Mouse (Mus musculus): ENCODE measurements around the gene Rpusd1. TPM values are rescaled to one million over a fixed set of nuclear protein-coding genes. Genes with fewer than 3 reads are reported as not detected.

Rpusd1 gene
- 12.5 and 19.9 TPM in 2 replicates for polyA plus RNA-seq (2015; fragmentation: Nextera tagmentation; extraction: Ambion mirVana)

DNA sequence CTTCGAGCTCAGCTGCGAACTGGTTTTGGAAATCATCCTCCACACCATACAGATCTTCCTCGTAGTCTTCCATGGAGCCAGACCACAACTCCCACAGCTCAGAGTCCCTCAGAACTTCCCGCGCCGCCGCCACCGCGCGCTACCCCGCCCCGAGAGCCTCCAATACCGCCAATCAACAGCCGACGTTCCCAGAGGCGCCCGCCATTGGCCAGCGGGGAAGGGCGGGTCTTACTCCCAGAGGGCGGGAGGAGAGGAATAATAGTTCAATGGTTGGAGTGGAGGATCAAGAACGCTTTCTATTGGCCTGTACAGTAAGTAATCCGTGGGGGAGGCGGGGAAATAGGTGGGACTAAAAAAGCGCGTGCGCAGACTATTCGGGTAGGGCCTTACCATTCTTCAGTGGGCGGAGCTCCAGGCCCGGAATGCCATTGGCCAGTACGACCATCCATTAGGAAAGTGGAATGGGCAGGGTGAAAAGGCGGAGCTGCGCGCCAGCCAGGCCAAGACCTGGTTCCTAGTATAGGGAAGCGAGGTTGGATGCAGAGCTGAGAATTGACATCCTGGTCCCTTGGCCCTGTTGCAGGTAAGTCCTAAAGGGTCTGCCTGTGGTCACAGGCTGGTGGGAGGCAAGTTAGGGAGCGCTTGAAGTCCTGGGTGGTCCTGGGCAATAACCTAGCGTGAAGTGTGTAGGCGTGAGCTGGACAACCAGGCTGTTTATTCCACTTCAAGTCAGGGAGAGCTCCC, at the start of gene Rpusd1, which contains the start of gene Chtf18:
TSS of gene Rpusd1 (plus strand) at position 406 of the 744 bp plus-strand sequence.
TSS of gene Chtf18 (minus strand) at position 155 of the 744 bp plus-strand sequence.

DNA sequence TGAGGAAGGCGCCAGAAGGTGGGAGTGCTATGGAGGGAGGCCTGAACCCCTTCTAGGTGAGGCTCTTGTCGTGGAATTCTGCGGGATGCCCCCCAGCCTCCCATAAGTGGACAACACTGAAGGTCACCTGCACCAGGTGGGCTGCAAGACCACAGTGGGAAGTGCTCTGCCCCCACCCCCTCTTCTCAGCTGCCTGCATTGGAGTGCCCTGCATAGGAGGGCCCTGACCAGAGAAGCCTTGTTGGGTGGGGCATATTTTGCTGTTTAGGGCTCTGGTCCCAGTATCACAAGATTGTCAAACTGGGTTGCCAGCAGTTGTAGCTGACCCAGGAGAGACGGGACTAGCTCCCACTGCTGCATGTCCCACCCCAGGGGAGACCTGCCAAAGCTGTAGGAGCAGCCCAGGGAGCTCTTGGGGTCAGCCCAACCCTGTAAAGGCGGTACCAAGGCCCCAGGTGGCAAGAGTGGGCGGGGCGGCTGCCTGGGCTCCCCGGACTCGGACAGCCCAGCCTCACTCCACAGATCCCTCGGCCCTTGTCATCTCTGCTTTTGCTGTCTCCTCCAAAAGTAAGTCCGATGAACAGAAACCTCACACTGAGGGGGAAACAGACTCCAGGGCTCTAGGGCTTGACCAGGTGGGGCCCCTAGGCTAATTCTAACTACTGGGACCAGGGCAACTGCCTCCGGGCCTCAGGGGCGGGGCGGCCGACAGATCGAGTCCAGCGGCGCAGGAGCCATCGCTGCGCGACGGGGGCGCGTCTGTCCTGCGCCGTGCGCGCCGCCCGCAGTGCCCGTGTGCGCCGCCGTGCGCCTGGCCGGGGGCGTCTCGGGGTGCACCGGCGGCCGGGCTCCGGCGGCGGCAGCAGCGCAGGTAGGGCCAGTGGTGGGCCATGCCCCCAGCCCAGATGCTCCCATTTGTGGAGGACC, 10.5 kb upstream of the Rpusd1 start, which contains the start of gene Gng13:
TSS of gene Gng13 (plus strand) at position 461 of the 927 bp plus-strand sequence.

DNA sequence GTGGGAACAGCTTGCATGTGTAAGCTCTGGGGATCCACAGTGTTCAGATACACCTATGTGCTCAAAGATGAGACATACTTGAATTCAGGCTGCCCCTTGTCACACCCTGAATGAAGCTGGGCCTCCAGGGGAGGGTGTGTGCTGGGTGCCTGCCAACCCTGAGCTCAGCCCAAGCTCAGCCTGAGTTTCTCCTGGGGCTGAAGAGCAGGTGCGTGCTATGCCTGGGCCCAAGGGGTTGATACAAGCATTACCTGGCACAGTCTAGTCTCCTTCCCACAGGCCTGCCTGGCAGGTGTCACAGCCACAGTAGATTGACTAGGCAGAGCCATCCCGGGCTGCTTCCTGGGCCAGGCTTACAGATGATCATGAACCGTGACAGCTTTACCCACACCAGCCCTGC, 8.3 kb downstream of the Rpusd1 start, which contains the start of gene Mslnl:
TSS of gene Mslnl (plus strand) at position 298 of the 400 bp plus-strand sequence.

GRCm38 (mm10) chr17:25754241-25754640, 26.8 kb downstream of the Rpusd1 start, which contains the start of gene Msln:
Gene Msln (minus strand): TSS chr17:25754378.

GRCm38 (mm10) chr17:25773549-25774120, 46.2 kb downstream of the Rpusd1 start, which contains the start of gene Narfl:
Gene Narfl (plus strand): TSS chr17:25773776.

Small RNA genes within 50 kb of the gene (microRNA-seq; reads per million reads assigned to microRNA genes)
- gene Gm25083 (ENCODE audit: borderline replicate concordance, insufficient number of aligned reads) (not detected), gene Mir6966 (ENCODE audit: borderline replicate concordance, insufficient number of aligned reads) (not detected)

Other genes with a start within 250 kb of the Rpusd1 start
- 0.11 TPM in 2 replicates for gene Sstr5, start 230.4 kb upstream of the Rpusd1 start, polyA plus RNA-seq (2015; fragmentation: Nextera tagmentation; extraction: Ambion mirVana)
- gene Sox8, start 157.0 kb upstream of the Rpusd1 start, polyA plus RNA-seq (2015; fragmentation: Nextera tagmentation; extraction: Ambion mirVana), result 2.1 and 2.4 TPM in 2 replicates
- 16.2 and 32.9 TPM in 2 replicates for gene Lmf1, start 148.6 kb upstream of the Rpusd1 start, polyA plus RNA-seq (2015; fragmentation: Nextera tagmentation; extraction: Ambion mirVana)
- 5.1 and 5.4 TPM in 2 replicates for gene Gng13, start 10.5 kb upstream of the Rpusd1 start, polyA plus RNA-seq (2015; fragmentation: Nextera tagmentation; extraction: Ambion mirVana)
- gene Chtf18, start 251 bp upstream of the Rpusd1 start, polyA plus RNA-seq (2015; fragmentation: Nextera tagmentation; extraction: Ambion mirVana), result 4.2 and 6.3 TPM in 2 replicates
- 0.17 TPM in 1 of 2 replicates, not detected in the other for gene Mslnl, start 8.4 kb downstream of the Rpusd1 start, polyA plus RNA-seq (2015; fragmentation: Nextera tagmentation; extraction: Ambion mirVana)
- 58.7 and 63.7 TPM in 2 replicates for gene Msln, start 26.7 kb downstream of the Rpusd1 start, polyA plus RNA-seq (2015; fragmentation: Nextera tagmentation; extraction: Ambion mirVana)
- gene Narfl, start 46.1 kb downstream of the Rpusd1 start, polyA plus RNA-seq (2015; fragmentation: Nextera tagmentation; extraction: Ambion mirVana), result 21.6 and 30.4 TPM in 2 replicates
- 56.7 and 71.7 TPM in 2 replicates for gene Haghl, start 58.0 kb downstream of the Rpusd1 start, polyA plus RNA-seq (2015; fragmentation: Nextera tagmentation; extraction: Ambion mirVana)
- 0.35 and 0.36 TPM in 2 replicates for gene Ccdc78, start 58.9 kb downstream of the Rpusd1 start, polyA plus RNA-seq (2015; fragmentation: Nextera tagmentation; extraction: Ambion mirVana)
- 146 and 178 TPM in 2 replicates for gene Fam173a, start 65.2 kb downstream of the Rpusd1 start, polyA plus RNA-seq (2015; fragmentation: Nextera tagmentation; extraction: Ambion mirVana)
- gene AC134908.4, start 68.0 kb downstream of the Rpusd1 start, polyA plus RNA-seq (2015; fragmentation: Nextera tagmentation; extraction: Ambion mirVana), result 0.39 TPM in 1 of 2 replicates, not detected in the other
- 63.7 and 96.9 TPM in 2 replicates for gene Metrn, start 69.5 kb downstream of the Rpusd1 start, polyA plus RNA-seq (2015; fragmentation: Nextera tagmentation; extraction: Ambion mirVana)
- gene Fbxl16, start 81.4 kb downstream of the Rpusd1 start, polyA plus RNA-seq (2015; fragmentation: Nextera tagmentation; extraction: Ambion mirVana), result 12.1 and 14.1 TPM in 2 replicates
- 10.9 and 18.4 TPM in 2 replicates for gene Wdr24, start 96.0 kb downstream of the Rpusd1 start, polyA plus RNA-seq (2015; fragmentation: Nextera tagmentation; extraction: Ambion mirVana)
- gene Jmjd8, start 101.2 kb downstream of the Rpusd1 start, polyA plus RNA-seq (2015; fragmentation: Nextera tagmentation; extraction: Ambion mirVana), result 28.9 and 42.7 TPM in 2 replicates
- 212 and 318 TPM in 2 replicates for gene Stub1, start 105.7 kb downstream of the Rpusd1 start, polyA plus RNA-seq (2015; fragmentation: Nextera tagmentation; extraction: Ambion mirVana)
- gene Rhbdl1, start 109.6 kb downstream of the Rpusd1 start, polyA plus RNA-seq (2015; fragmentation: Nextera tagmentation; extraction: Ambion mirVana), result 11.7 and 16.4 TPM in 2 replicates
- gene Gm20683, start 114.1 kb downstream of the Rpusd1 start, polyA plus RNA-seq (2015; fragmentation: Nextera tagmentation; extraction: Ambion mirVana), result 2.3 and 4.6 TPM in 2 replicates
- gene Rhot2, start 117.2 kb downstream of the Rpusd1 start, polyA plus RNA-seq (2015; fragmentation: Nextera tagmentation; extraction: Ambion mirVana), result 10.4 and 18.4 TPM in 2 replicates
- gene Wdr90, start 133.8 kb downstream of the Rpusd1 start, polyA plus RNA-seq (2015; fragmentation: Nextera tagmentation; extraction: Ambion mirVana), result 7.4 and 12.5 TPM in 2 replicates
- 272 and 300 TPM in 2 replicates for gene Mcrip2, start 141.1 kb downstream of the Rpusd1 start, polyA plus RNA-seq (2015; fragmentation: Nextera tagmentation; extraction: Ambion mirVana)
- 88.6 and 139 TPM in 2 replicates for gene Mettl26, start 147.4 kb downstream of the Rpusd1 start, polyA plus RNA-seq (2015; fragmentation: Nextera tagmentation; extraction: Ambion mirVana)
- gene Wfikkn1, start 153.2 kb downstream of the Rpusd1 start, polyA plus RNA-seq (2015; fragmentation: Nextera tagmentation; extraction: Ambion mirVana), result 0.36 and 0.51 TPM in 2 replicates
- gene Rab40c, start 192.1 kb downstream of the Rpusd1 start, polyA plus RNA-seq (2015; fragmentation: Nextera tagmentation; extraction: Ambion mirVana), result 20.0 and 27.4 TPM in 2 replicates
- 35.6 and 46.1 TPM in 2 replicates for gene Pigq, start 217.3 kb downstream of the Rpusd1 start, polyA plus RNA-seq (2015; fragmentation: Nextera tagmentation; extraction: Ambion mirVana)
- gene Nhlrc4, start 217.3 kb downstream of the Rpusd1 start, polyA plus RNA-seq (2015; fragmentation: Nextera tagmentation; extraction: Ambion mirVana), result 0.18 TPM in 1 of 2 replicates, not detected in the other
- 0.21 TPM in 1 of 2 replicates, not detected in the other for gene A930017K11Rik, start 224.9 kb downstream of the Rpusd1 start, polyA plus RNA-seq (2015; fragmentation: Nextera tagmentation; extraction: Ambion mirVana)